Mouse (Mus musculus): ENCODE data around the gene Cnn2. TPM values are rescaled to one million over a fixed set of nuclear protein-coding genes. Genes with fewer than 3 reads are reported as not detected.
"Not testable (repeated sequence)": the region's sequence is repeated elsewhere in the genome, so short reads cannot be mapped to it uniquely, and the experiment has no call there.

Gene Cnn2
- polyA plus RNA-seq, 1 experiment = 387 TPM

DNA sequence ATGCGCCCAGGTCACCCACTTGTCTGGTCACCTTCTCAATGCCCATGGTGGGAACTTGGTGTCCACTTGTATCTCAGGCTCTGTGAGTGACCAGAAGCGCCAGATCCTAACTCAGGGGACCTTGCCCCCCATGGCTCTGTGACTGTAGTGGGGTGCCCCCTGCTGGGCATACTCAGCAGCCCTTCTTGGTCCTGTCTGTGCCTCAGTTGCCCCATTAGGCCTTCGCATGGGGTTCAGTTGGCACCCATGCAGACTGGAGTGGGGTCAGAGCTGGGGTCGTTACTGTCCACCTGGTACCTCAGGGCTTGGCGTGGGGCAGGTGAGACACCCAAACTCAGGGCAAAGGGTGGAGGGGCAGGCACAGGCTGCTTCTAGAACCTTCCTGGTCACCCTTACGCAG lies 34.4 kb upstream of the Cnn2 start:
- TF ChIP-seq CTCF (IDR thresholded peaks at IDR 0.05; ENCODE audit: insufficient read depth, low read length) = peak; percentile 70
- no peak for TF ChIP-seq POLR2A (IDR thresholded peaks at IDR 0.05; ENCODE audit: borderline replicate concordance, extremely low read depth, low read depth, low read length)
- peak; percentile 55 for DNase-seq
- Histone ChIP-seq H3K4me3 (replicated peaks; ENCODE audit: extremely low read depth, low read depth, low read length) (no peak overlapping the region), H3K4me1 (ENCODE audit: control insufficient read depth, insufficient read depth, low read length) (no peaks in the 10 kb centered on the region)
- WGBS = 82% methylated on average over 6 of the region's 6 CpGs

- 73% methylated on average over 9 of the region's 9 CpGs for WGBS
- no peak for DNase-seq
- TF ChIP-seq POLR2A (IDR thresholded peaks at IDR 0.05; ENCODE audit: borderline replicate concordance, extremely low read depth, low read depth, low read length) (no peak), CTCF (IDR thresholded peaks at IDR 0.05; ENCODE audit: insufficient read depth, low read length) (no peak)
- Histone ChIP-seq H3K4me1 (ENCODE audit: control insufficient read depth, insufficient read depth, low read length) (peaks cover 3% of the 10 kb centered on the region), H3K4me3 (replicated peaks; ENCODE audit: extremely low read depth, low read depth, low read length) (no peak overlapping the region)
Observed at GRCm38 (mm10) chr10:79955691-79956090, 32.7 kb upstream of the Cnn2 start.

DNA sequence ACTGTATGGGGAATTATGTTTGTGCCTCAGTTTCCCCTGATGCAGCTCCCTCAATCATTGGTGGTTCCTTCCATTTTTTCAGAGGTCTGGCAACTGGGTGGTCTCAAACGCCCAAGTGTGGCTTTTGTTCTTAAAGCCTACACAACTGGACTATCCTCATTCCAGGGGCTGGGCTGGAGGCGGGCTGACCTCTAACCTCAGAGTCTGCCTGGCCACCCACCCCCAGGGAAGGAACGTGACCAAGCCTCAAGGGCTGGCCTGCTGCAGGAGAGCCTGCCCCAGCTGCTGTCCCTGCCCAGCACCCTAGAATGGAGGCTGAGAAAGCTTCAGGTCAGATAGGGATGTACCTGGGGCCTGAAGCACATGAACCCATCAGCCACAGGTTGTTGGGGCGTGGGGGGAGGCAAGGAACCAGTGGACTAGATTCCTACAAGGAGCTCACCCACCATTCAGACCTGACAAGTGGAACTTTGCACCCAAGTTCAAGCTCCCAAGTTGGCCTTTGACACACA lies 31.7 kb upstream of the Cnn2 start:
- no peak for DNase-seq
- Histone ChIP-seq H3K4me3 (replicated peaks; ENCODE audit: extremely low read depth, low read depth, low read length) (no peak overlapping the region), H3K4me1 (ENCODE audit: control insufficient read depth, insufficient read depth, low read length) (peaks cover 7% of the 10 kb centered on the region)
- TF ChIP-seq CTCF (IDR thresholded peaks at IDR 0.05; ENCODE audit: insufficient read depth, low read length) (no peak), POLR2A (IDR thresholded peaks at IDR 0.05; ENCODE audit: borderline replicate concordance, extremely low read depth, low read depth, low read length) (no peak)
- 56% methylated on average over 4 of the region's 4 CpGs for WGBS

- DNase-seq = peak; percentile 84
- TF ChIP-seq CTCF (IDR thresholded peaks at IDR 0.05; ENCODE audit: insufficient read depth, low read length) = peak; percentile 95
- no peak for TF ChIP-seq POLR2A (IDR thresholded peaks at IDR 0.05; ENCODE audit: borderline replicate concordance, extremely low read depth, low read depth, low read length)
- Histone ChIP-seq H3K4me3 (replicated peaks; ENCODE audit: extremely low read depth, low read depth, low read length) (no peak overlapping the region), H3K4me1 (ENCODE audit: control insufficient read depth, insufficient read depth, low read length) (peaks cover 7% of the 10 kb centered on the region)
- 14% methylated on average over 21 of the region's 21 CpGs for WGBS
Observed at GRCm38 (mm10) chr10:79958140-79958816, 30.1 kb upstream of the Cnn2 start.

DNA sequence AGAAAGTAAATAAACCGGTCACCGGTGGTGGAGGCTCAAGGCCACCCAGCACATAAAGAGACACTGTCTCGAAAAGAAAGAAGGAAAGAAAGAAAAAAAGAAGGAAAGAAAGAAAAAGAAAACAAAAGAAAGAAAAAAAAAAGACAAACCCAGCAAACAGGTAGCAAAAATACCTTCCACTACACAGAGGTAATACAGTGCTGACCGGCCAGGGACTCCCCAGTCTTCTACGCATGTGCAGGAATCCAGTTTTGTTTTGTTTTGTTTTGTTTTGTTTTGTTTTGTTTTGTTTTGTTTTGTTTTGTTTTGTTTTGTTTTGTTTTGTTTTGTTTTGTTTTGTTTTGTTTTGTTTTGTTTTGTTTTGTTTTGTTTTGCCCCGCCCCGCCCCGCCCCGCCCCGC lies 29.0 kb upstream of the Cnn2 start:
- H3K4me3 ChIP-seq (replicated peaks; ENCODE audit: extremely low read depth, low read depth, low read length) = peak overlapping the region; percentile 48
- DNase-seq; H3K4me1 ChIP-seq (ENCODE audit: control insufficient read depth, insufficient read depth, low read length): not testable (repeated sequence)
- 30% methylated on average over 6 of the region's 10 CpGs for WGBS

DNA sequence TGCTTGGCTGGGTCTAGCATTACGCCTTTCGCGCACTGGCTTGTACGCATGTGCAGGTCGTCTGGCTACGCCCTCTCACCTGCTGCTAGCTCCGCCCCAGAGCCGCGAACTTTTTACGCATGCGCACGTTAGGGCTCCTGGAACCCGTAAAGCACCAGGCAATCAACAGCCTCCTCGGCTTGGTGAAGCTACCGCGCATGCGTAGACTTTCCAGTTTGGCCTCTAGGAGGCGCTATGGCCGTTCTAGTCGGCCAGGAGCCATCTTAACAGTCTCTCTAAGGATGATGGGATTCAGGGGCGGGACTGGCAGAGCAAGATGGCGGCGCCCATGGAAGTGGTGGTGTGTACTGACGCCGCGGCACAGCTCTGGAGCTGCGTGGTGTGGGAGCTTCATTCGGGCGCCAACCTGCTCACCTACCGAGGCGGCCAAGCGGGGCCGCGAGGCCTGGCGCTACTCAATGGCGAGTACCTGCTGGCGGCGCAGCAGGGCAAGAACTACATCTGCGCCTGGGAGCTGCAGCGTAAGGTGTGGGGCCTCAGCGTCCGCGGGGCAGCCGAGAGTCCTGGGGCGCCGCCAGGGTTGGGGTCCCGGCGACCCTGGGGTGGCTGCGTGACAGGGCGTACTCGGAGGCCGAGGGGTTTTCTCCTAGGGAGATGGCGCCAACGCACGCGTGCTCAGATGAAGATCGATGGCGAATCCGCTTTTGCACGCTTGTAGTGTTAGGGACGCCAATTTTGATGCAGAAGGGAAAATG lies 28.4 kb upstream of the Cnn2 start, which contains the start of gene Wdr18:
Wdr18 (plus strand) TSS at position 306 of the 755 bp plus-strand sequence.
- WGBS = under 1% methylated on average over 61 of the region's 61 CpGs
- peak within 1 kb of the TSS; percentile 96 for H3K4me3 ChIP-seq (replicated peaks; ENCODE audit: extremely low read depth, low read depth, low read length)
- H3K4me1 ChIP-seq (ENCODE audit: control insufficient read depth, insufficient read depth, low read length) = peaks cover 7% of the 10 kb centered on the region
- DNase-seq = peak; percentile 99
- TF ChIP-seq POLR2A (IDR thresholded peaks at IDR 0.05; ENCODE audit: borderline replicate concordance, extremely low read depth, low read depth, low read length) (peak; percentile 44; the same call in 1 of the 2 replicates), CTCF (IDR thresholded peaks at IDR 0.05; ENCODE audit: insufficient read depth, low read length) (peak; percentile 88)

GRCm38 (mm10) chr10:79960671-79961294 lies 27.6 kb upstream of the Cnn2 start:
- no peak for TF ChIP-seq CTCF (IDR thresholded peaks at IDR 0.05; ENCODE audit: insufficient read depth, low read length)
- no peak for TF ChIP-seq POLR2A (IDR thresholded peaks at IDR 0.05; ENCODE audit: borderline replicate concordance, extremely low read depth, low read depth, low read length)
- Histone ChIP-seq H3K4me1 (ENCODE audit: control insufficient read depth, insufficient read depth, low read length) (peaks cover 7% of the 10 kb centered on the region), H3K4me3 (replicated peaks; ENCODE audit: extremely low read depth, low read depth, low read length) (peak overlapping the region; percentile 96)
- WGBS = 10% methylated on average over 10 of the region's 10 CpGs
- no peak for DNase-seq

DNA sequence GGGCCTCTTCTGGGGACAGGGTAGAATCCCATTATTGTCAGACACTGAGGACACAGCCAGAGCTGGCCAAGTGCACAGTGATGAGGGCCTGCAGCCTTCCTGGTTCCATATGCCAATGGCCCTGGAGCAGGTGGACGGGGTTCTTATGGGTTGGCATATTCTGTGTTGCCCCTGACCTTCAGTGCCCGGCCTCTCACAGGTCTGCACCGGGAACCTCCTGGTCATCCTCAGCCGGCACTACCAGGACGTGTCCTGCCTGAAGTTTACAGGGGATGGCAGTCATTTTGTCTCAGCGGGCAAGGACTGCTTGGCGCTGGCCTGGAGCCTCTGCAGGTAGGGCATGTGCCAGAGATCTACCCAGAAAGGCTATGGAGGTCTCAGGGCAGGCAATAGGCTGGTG lies 23.7 kb upstream of the Cnn2 start:
- no peak for DNase-seq
- no peak overlapping the region for H3K4me3 ChIP-seq (replicated peaks; ENCODE audit: extremely low read depth, low read depth, low read length)
- no peak for TF ChIP-seq CTCF (IDR thresholded peaks at IDR 0.05; ENCODE audit: insufficient read depth, low read length)
- TF ChIP-seq POLR2A (IDR thresholded peaks at IDR 0.05; ENCODE audit: borderline replicate concordance, extremely low read depth, low read depth, low read length) = no peak
- 97% methylated on average over 7 of the region's 7 CpGs for WGBS
- peaks cover 7% of the 10 kb centered on the region for H3K4me1 ChIP-seq (ENCODE audit: control insufficient read depth, insufficient read depth, low read length)

- 91% methylated on average over 5 of the region's 5 CpGs for WGBS
- DNase-seq = no peak
- Histone ChIP-seq H3K4me3 (replicated peaks; ENCODE audit: extremely low read depth, low read depth, low read length) (no peak overlapping the region), H3K4me1 (ENCODE audit: control insufficient read depth, insufficient read depth, low read length) (peaks cover 7% of the 10 kb centered on the region)
- TF ChIP-seq POLR2A (IDR thresholded peaks at IDR 0.05; ENCODE audit: borderline replicate concordance, extremely low read depth, low read depth, low read length) = no peak
- TF ChIP-seq CTCF (IDR thresholded peaks at IDR 0.05; ENCODE audit: insufficient read depth, low read length) = no peak
Observed at GRCm38 (mm10) chr10:79965325-79965724, 23.1 kb upstream of the Cnn2 start.
